ENCODE assay signal across 14 mouse cellular contexts in genomic region chr11:100790644-100791043, GRCm38 (mm10). TPM values are rescaled to one million over a fixed set of nuclear protein-coding genes. Genes with fewer than 3 reads are reported as not detected.
A peak's percentile ranks its signal among the peaks of the same experiment; 100 is the strongest.
DNase-seq lines count a peak whose midpoint lies in the region; TF ChIP-seq lines count a peak whose summit lies in the region.
"Not testable (repeated sequence)": the region's sequence is repeated elsewhere in the genome, so short reads cannot be mapped to it uniquely, and the experiment has no call there.
"Had no signal": no experiment of that assay in that cellular context is flagged by ENCODE, and none has a peak within 500 bp of the region (broad histone marks: within the 10 kb centered on the region; RNA-seq: fewer than 3 reads in every experiment).

No protein-coding gene starts in this region.

- WGBS in kidney, adult 2 months, result 37% methylated on average over 9 of the region's 9 CpGs
- WGBS in olfactory bulb, adult 2 months, result 56% methylated on average over 9 of the region's 9 CpGs

- H3K4me3 ChIP-seq in kidney, adult 2 months (ENCODE audit: insufficient read depth, low read depth, low read length); olfactory bulb, adult 2 months (ENCODE audit: insufficient read depth, low read depth, low read length): not testable (repeated sequence)

- H3K27ac ChIP-seq in kidney, adult 2 months (ENCODE audit: insufficient read depth, low read depth, low read length), result peak overlapping the region; percentile 96
- peak overlapping the region; percentile 64; the same call in 1 of the 2 replicates for H3K27ac ChIP-seq in olfactory bulb, adult 2 months (ENCODE audit: insufficient read depth, low read depth, low read length)

- H3K4me1 ChIP-seq in kidney, adult 2 months (ENCODE audit: control insufficient read depth, insufficient read depth, low read length), result peaks cover 13% of the 10 kb centered on the region; the same call in 1 of the 2 replicates
- not testable (repeated sequence) for H3K4me1 ChIP-seq in olfactory bulb, adult 2 months (ENCODE audit: control insufficient read depth, insufficient read depth, low read length)

- not testable (repeated sequence) for TF ChIP-seq CTCF in kidney, adult 2 months (conservative IDR thresholded peaks at IDR 0.05; ENCODE audit: insufficient read depth, insufficient read length, low read depth, low read length); olfactory bulb, adult 2 months (IDR thresholded peaks at IDR 0.05; ENCODE audit: insufficient read depth, low read depth, low read length)

- intact Hi-C loops in left cerebral cortex, postnatal 10 days (cut with DNase I), result not testable (repeated sequence)

- peak; percentile 82 for DNase-seq in adrenal gland, postnatal 14 days
- peak; percentile 83 to 87 for DNase-seq in cerebellum, postnatal 10 days
- DNase-seq in frontal cortex, postnatal 14 days (ENCODE audit: low spot score in 2 of 2), result peak; percentile 27 to 31
- DNase-seq in heart, adult 9 months (ENCODE audit: low spot score in 2 of 2), result peak; percentile 72 to 77
- peak; percentile 95 for DNase-seq in kidney, adult 2 months
- DNase-seq in left cerebral cortex, postnatal 10 days (ENCODE audit: extremely low spot score in 1 of 2, low spot score in 2 of 2), result peak; percentile 48 to 67
- peak; percentile 59 for DNase-seq in urinary bladder, postnatal 14 days (ENCODE audit: low spot score)

- not testable (repeated sequence) for H3K27me3 ChIP-seq in kidney, adult 2 months (replicated peaks; ENCODE audit: control insufficient read depth, insufficient read depth, low read length)

- not testable (repeated sequence) for H3K36me3 ChIP-seq in kidney, adult 2 months (ENCODE audit: control insufficient read depth, insufficient read depth, low read length)

- TF ChIP-seq POLR2A in kidney, adult 2 months (IDR thresholded peaks at IDR 0.05; ENCODE audit: low read depth, low read length); olfactory bulb, adult 2 months (IDR thresholded peaks at IDR 0.05; ENCODE audit: insufficient read depth, low read depth, low read length): not testable (repeated sequence)

RNA-seq across cellular contexts. Expression of gene Ghdc, which starts 19.9 kb away (rescaled TPM):
- total RNA-seq in adrenal gland, postnatal 14 days (2021), result 19.7 and 19.9 TPM in 2 replicates
- 30.4 and 31.8 TPM in 2 replicates for polyA plus RNA-seq in kidney, adult 2 months (2012; rRNA removed)
- 1 to 10 TPM; 5.9 to 7.6 TPM for total RNA-seq in left cerebral cortex, postnatal 10 days (2021)
- not detected in 2 replicates for polyA plus RNA-seq in olfactory bulb, adult 2 months (2012; ENCODE audit: insufficient read depth, insufficient read length, low replicate concordance, missing spikeins)

RNA-seq across cellular contexts. Expression of gene Hcrt, which starts 27.9 kb away (rescaled TPM):
- not detected in 2 replicates for total RNA-seq in adrenal gland, postnatal 14 days (2021)
- polyA plus RNA-seq in kidney, adult 2 months (2012; rRNA removed), result not detected in 2 replicates
- total RNA-seq in left cerebral cortex, postnatal 10 days (2021), result under 1 TPM in 1 of 2 experiments, not detected in 1; 0.86 TPM
- polyA plus RNA-seq in olfactory bulb, adult 2 months (2012; ENCODE audit: insufficient read depth, insufficient read length, low replicate concordance, missing spikeins), result not detected in 2 replicates
- total RNA-seq: left cerebral cortex, adult 8-10 months had no signal
- polyA plus RNA-seq: forebrain, embryonic 11.5 days; gonadal fat pad, adult 2 months; hindbrain, embryonic 14.5 days; kidney, embryonic 16.5 days; liver, embryonic 15.5 days had no signal

RNA-seq across cellular contexts. Expression of gene Kcnh4, which starts 30.9 kb away (rescaled TPM):
- total RNA-seq in adrenal gland, postnatal 14 days (2021), result 0.11 and 0.15 TPM in 2 replicates
- polyA plus RNA-seq in kidney, adult 2 months (2012; rRNA removed), result 0.04 and 0.08 TPM in 2 replicates
- 1 to 10 TPM; 7.8 to 9.5 TPM for total RNA-seq in left cerebral cortex, postnatal 10 days (2021)
- not detected in 2 replicates for polyA plus RNA-seq in olfactory bulb, adult 2 months (2012; ENCODE audit: insufficient read depth, insufficient read length, low replicate concordance, missing spikeins)
- polyA plus RNA-seq: kidney, embryonic 16.5 days; liver, embryonic 15.5 days had no signal

RNA-seq across cellular contexts. Expression of gene Rab5c, which starts 52.6 kb away (rescaled TPM):
- 170 and 175 TPM in 2 replicates for total RNA-seq in adrenal gland, postnatal 14 days (2021)
- 445 and 472 TPM in 2 replicates for polyA plus RNA-seq in kidney, adult 2 months (2012; rRNA removed)
- 100 to 1,000 TPM; 162 to 167 TPM for total RNA-seq in left cerebral cortex, postnatal 10 days (2021)
- not detected in 2 replicates for polyA plus RNA-seq in olfactory bulb, adult 2 months (2012; ENCODE audit: insufficient read depth, insufficient read length, low replicate concordance, missing spikeins)

RNA-seq across cellular contexts. Expression of gene Stat5b, which starts 59.9 kb away (rescaled TPM):
- total RNA-seq in adrenal gland, postnatal 14 days (2021), result 72.8 and 74.6 TPM in 2 replicates
- polyA plus RNA-seq in kidney, adult 2 months (2012; rRNA removed), result 23.2 and 24.0 TPM in 2 replicates
- 10 to 100 TPM; 12.4 to 13.4 TPM for total RNA-seq in left cerebral cortex, postnatal 10 days (2021)
- polyA plus RNA-seq in olfactory bulb, adult 2 months (2012; ENCODE audit: insufficient read depth, insufficient read length, low replicate concordance, missing spikeins), result 121 TPM in 1 of 2 replicates, not detected in the other

Comparison
In these comparisons a context has a peak if more than half of its experiments do, and no peak if none do; other contexts are left out.
1. DNase-seq: peak in every context shown above with its lines; median percentile 95 in kidney, adult 2 months; 85 in cerebellum, postnatal 10 days; 82 in adrenal gland, postnatal 14 days; 74 in heart, adult 9 months; 59 in urinary bladder, postnatal 14 days; 58 in left cerebral cortex, postnatal 10 days; 29 in frontal cortex, postnatal 14 days.